Mouse (Mus musculus): ENCODE measurements around the gene Astn1. TPM values are rescaled to one million over a fixed set of nuclear protein-coding genes. Genes with fewer than 3 reads are reported as not detected.

Astn1 gene
- polyA plus RNA-seq, 1 experiment: 0.28 TPM

DNA sequence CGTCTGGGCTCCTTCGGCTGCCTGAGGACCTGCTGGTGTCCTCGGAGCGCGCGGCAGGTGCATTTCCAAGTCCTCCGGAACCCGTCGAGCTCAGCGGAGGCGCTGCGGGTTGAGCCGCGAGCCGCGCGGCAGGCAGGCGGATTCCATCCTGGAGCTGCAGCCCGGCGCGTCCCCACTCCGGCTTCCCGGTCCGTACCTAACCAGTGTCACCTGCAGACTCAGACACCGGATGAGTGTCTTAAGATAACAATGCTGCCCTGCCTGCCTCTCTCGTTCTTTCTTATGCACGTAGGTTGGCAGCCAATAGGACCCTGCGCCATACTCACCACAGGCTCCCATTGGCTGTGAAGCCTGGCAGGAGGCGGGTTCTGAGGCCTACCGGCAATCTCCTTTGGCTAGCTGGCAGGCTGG, 6.0 kb upstream of the Astn1 start, which contains the start of gene Brinp2:
TSS of gene Brinp2 (minus strand) at position 276 of the 411 bp plus-strand sequence.
- H3K27me3 ChIP-seq (ENCODE audit: control insufficient read depth, insufficient read depth, low read length): no peaks in the 10 kb centered on the region
- no peaks in the 10 kb centered on the region for H3K36me3 ChIP-seq (ENCODE audit: control insufficient read depth, insufficient read depth, low read length)
- peaks cover 8% of the 10 kb centered on the region for H3K4me1 ChIP-seq (ENCODE audit: control insufficient read depth, insufficient read depth, low read length)
- H3K27ac ChIP-seq (ENCODE audit: control insufficient read depth, insufficient read depth, low read depth, low read length): no peak within 1 kb of the TSS
- TF ChIP-seq POLR2A (IDR thresholded peaks at IDR 0.05; ENCODE audit: control insufficient read depth, low read depth, low read length) (no peak), CTCF (IDR thresholded peaks at IDR 0.05; ENCODE audit: control insufficient read depth, insufficient read depth, insufficient replicate concordance, low read depth, low read length) (no peak)
- peak within 1 kb of the TSS; percentile 64 for H3K4me3 ChIP-seq (ENCODE audit: control insufficient read depth, low read depth, low read length)

DNA sequence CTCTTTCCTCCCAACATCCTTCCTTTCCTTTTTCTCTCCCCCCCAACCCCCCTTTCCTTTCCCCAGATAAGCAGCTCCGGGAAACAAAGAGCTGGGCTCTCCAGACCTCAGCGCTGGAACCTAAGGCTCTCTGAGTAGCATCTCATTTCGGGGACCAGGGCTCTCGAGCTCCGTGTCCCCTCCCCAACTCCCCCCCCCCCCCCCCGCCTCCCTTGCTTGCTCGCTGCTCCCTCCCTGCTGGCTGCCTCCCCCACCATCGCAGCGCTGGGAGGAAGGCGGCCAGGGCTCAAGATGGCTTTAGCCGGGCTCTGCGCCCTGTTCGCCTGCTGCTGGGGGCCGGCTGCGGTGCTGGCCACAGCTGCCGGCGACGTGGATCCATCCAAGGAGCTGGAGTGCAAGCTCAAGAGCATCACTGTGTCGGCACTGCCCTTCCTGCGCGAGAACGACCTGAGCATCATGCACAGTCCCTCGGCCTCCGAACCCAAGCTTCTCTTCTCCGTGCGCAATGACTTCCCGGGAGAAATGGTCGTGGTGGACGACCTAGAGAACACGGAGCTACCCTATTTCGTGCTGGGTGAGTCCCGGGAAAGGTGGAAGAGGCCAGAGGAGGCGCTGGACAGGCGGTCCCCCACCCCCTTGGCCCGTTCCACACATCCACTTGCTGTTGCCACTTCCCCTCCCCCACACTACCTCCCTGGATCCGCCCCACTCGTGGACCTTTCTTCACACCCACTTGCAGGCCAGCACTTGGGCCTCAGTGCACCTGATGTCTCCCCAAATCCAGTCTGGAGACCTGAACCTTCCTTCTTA, 424 bp downstream of the Astn1 start:
- no peaks in the 10 kb centered on the region for H3K36me3 ChIP-seq (ENCODE audit: control insufficient read depth, insufficient read depth, low read length)
- H3K4me1 ChIP-seq (ENCODE audit: control insufficient read depth, insufficient read depth, low read length): peaks cover 3% of the 10 kb centered on the region
- H3K27ac ChIP-seq (ENCODE audit: control insufficient read depth, insufficient read depth, low read depth, low read length): no peak overlapping the region
- peak overlapping the region; percentile 8 for H3K4me3 ChIP-seq (ENCODE audit: control insufficient read depth, low read depth, low read length)
- TF ChIP-seq CTCF (IDR thresholded peaks at IDR 0.05; ENCODE audit: control insufficient read depth, insufficient read depth, insufficient replicate concordance, low read depth, low read length) (no peak), POLR2A (IDR thresholded peaks at IDR 0.05; ENCODE audit: control insufficient read depth, low read depth, low read length) (no peak)
- H3K27me3 ChIP-seq (ENCODE audit: control insufficient read depth, insufficient read depth, low read length): no peaks in the 10 kb centered on the region

DNA sequence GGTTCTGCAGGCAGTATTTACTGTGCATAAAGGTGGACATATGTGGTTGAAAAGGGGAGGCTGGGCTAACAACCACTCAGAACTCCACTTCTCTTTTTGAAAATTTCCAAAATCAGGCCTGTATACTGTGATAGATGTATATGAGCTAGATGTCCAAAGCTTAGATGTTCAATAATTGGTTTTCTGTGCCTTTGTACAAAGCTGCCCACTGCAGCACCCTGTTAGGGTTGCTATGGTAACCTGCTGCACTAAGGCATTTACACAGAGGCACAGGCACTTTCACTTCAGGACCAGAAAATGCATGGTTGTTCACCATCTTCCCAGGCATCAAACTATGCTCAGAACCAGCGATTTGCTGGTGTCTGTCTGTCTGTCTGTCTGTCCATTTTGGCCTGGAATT, 2.4 kb downstream of the Astn1 start:
- TF ChIP-seq POLR2A (IDR thresholded peaks at IDR 0.05; ENCODE audit: control insufficient read depth, low read depth, low read length) (no peak), CTCF (IDR thresholded peaks at IDR 0.05; ENCODE audit: control insufficient read depth, insufficient read depth, insufficient replicate concordance, low read depth, low read length) (no peak)

GRCm38 (mm10) chr1:158382277-158382676, 20.2 kb downstream of the Astn1 start:
- H3K27me3 ChIP-seq (ENCODE audit: control insufficient read depth, insufficient read depth, low read length): no peaks in the 10 kb centered on the region
- H3K4me1 ChIP-seq (ENCODE audit: control insufficient read depth, insufficient read depth, low read length): no peaks in the 10 kb centered on the region
- no peaks in the 10 kb centered on the region for H3K36me3 ChIP-seq (ENCODE audit: control insufficient read depth, insufficient read depth, low read length)
- TF ChIP-seq CTCF (IDR thresholded peaks at IDR 0.05; ENCODE audit: control insufficient read depth, insufficient read depth, insufficient replicate concordance, low read depth, low read length): no peak
- no peak for TF ChIP-seq POLR2A (IDR thresholded peaks at IDR 0.05; ENCODE audit: control insufficient read depth, low read depth, low read length)
- no peak overlapping the region for H3K4me3 ChIP-seq (ENCODE audit: control insufficient read depth, low read depth, low read length)
- no peak overlapping the region for H3K27ac ChIP-seq (ENCODE audit: control insufficient read depth, insufficient read depth, low read depth, low read length)

More for the DNA sequence above, 2.4 kb downstream of the Astn1 start:
- H3K36me3 ChIP-seq (ENCODE audit: control insufficient read depth, insufficient read depth, low read length): no peaks in the 10 kb centered on the region
- no peak overlapping the region for H3K4me3 ChIP-seq (ENCODE audit: control insufficient read depth, low read depth, low read length)
- H3K27ac ChIP-seq (ENCODE audit: control insufficient read depth, insufficient read depth, low read depth, low read length): no peak overlapping the region
- H3K4me1 ChIP-seq (ENCODE audit: control insufficient read depth, insufficient read depth, low read length): peaks cover 3% of the 10 kb centered on the region
- no peaks in the 10 kb centered on the region for H3K27me3 ChIP-seq (ENCODE audit: control insufficient read depth, insufficient read depth, low read length)

DNA sequence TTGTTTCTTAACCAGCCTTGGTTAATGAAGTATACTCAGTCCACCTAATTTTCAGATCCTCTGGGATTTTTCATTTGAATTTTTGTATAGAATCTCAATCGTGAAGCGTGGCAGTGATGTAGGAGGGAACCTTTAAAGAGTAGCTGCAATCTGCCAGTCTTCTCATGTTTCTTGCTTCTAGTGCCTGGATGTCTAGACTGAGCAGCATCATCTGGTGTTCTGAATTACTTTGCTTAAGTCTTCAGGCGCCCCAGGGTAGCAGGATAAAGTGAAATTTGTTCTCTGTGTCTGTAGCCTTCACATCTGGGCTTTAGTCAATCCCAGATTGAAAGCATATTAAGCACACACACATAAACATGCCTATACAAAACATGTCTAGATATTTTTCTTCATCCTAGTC, 21.1 kb downstream of the Astn1 start:
- TF ChIP-seq POLR2A (IDR thresholded peaks at IDR 0.05; ENCODE audit: control insufficient read depth, low read depth, low read length) (no peak), CTCF (IDR thresholded peaks at IDR 0.05; ENCODE audit: control insufficient read depth, insufficient read depth, insufficient replicate concordance, low read depth, low read length) (no peak)
- Histone ChIP-seq H3K4me1 (ENCODE audit: control insufficient read depth, insufficient read depth, low read length) (no peaks in the 10 kb centered on the region), H3K4me3 (ENCODE audit: control insufficient read depth, low read depth, low read length) (no peak overlapping the region), H3K36me3 (ENCODE audit: control insufficient read depth, insufficient read depth, low read length) (no peaks in the 10 kb centered on the region), H3K27me3 (ENCODE audit: control insufficient read depth, insufficient read depth, low read length) (no peaks in the 10 kb centered on the region), H3K27ac (ENCODE audit: control insufficient read depth, insufficient read depth, low read depth, low read length) (no peak overlapping the region)

DNA sequence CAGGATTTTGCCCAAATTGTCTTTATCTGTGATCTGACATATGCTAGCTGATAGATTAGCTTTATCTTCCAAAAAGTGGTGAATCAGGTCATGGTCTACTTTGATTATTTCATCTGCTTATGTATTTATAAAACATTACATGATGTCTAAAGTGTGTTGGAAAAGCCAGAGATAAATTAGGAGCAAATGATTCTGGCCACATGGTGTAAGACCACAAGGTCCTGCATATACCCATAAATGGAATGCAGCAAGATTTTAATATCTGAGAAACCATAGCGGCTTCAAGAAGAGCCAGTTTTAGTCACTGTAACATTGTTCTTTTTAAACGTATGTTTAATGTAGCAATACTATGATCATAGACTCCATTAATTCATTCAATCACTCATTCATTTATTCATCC, 23.2 kb downstream of the Astn1 start:
- TF ChIP-seq POLR2A (IDR thresholded peaks at IDR 0.05; ENCODE audit: control insufficient read depth, low read depth, low read length) (no peak), CTCF (IDR thresholded peaks at IDR 0.05; ENCODE audit: control insufficient read depth, insufficient read depth, insufficient replicate concordance, low read depth, low read length) (no peak)
- H3K4me1 ChIP-seq (ENCODE audit: control insufficient read depth, insufficient read depth, low read length): no peaks in the 10 kb centered on the region
- H3K27me3 ChIP-seq (ENCODE audit: control insufficient read depth, insufficient read depth, low read length): no peaks in the 10 kb centered on the region

DNA sequence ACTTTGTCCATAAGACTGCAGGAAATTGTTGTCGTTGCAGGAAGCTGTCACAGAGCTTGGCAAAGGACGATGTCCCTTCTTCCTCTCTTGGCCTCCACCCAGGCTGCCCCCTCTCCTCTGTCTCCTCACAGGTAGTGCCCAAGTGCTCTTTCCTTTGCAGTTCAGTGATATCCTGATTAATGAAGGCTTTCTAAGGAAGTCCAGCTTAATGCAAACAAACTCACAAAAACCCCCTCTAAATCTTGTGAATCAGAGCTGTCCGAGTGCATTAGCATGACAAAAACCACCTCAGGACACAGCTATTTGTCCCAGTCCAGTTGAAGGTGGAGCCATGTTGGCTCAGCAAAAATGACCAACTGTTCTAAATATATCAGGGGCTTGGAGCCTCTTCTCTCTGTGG, 24.7 kb downstream of the Astn1 start:
- H3K4me1 ChIP-seq (ENCODE audit: control insufficient read depth, insufficient read depth, low read length): no peaks in the 10 kb centered on the region
- no peak overlapping the region for H3K27ac ChIP-seq (ENCODE audit: control insufficient read depth, insufficient read depth, low read depth, low read length)
- TF ChIP-seq POLR2A (IDR thresholded peaks at IDR 0.05; ENCODE audit: control insufficient read depth, low read depth, low read length) (no peak), CTCF (IDR thresholded peaks at IDR 0.05; ENCODE audit: control insufficient read depth, insufficient read depth, insufficient replicate concordance, low read depth, low read length) (no peak)
- H3K27me3 ChIP-seq (ENCODE audit: control insufficient read depth, insufficient read depth, low read length): no peaks in the 10 kb centered on the region
- H3K36me3 ChIP-seq (ENCODE audit: control insufficient read depth, insufficient read depth, low read length): no peaks in the 10 kb centered on the region
- H3K4me3 ChIP-seq (ENCODE audit: control insufficient read depth, low read depth, low read length): no peak overlapping the region

More for the DNA sequence above, 23.2 kb downstream of the Astn1 start:
- Histone ChIP-seq H3K27ac (ENCODE audit: control insufficient read depth, insufficient read depth, low read depth, low read length) (no peak overlapping the region), H3K4me3 (ENCODE audit: control insufficient read depth, low read depth, low read length) (no peak overlapping the region), H3K36me3 (ENCODE audit: control insufficient read depth, insufficient read depth, low read length) (no peaks in the 10 kb centered on the region)
